14 mouse cellular contexts compared by ENCODE assay signal in the genomic region with DNA sequence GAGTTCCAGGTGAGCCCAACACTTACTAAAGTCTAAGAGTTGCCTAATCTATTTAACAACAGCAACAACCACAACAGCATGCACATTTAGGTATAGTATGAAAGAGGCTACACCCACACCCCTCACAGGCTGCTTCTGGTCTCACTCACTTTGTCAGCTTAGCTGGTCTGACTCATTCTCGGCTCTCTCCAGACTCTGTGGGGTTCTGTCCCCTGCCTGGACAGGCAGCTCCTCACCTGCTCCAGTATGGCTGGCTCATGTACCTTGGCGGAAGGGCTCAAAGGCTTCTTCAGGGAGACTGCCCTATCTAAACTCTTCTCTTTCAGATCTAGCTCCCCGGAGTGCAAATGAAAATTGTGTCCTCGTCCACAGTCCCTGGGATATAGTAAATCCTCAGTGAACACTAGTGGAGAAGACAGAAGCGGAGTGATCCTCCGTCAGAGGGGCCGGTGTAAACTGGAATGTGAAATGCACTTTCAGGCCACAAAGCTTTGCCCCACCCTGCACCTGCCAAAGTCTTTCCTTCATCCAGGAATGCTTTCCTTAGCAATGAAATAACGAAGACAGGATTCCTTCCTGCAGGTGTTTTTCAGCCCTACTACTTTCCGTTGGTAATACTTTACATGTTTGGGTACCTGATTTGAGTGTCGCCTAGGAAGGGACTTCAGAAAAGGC.
"Had no signal": no experiment of that assay in that cellular context is flagged by ENCODE, and none has a peak within 500 bp of the region (broad histone marks: within the 10 kb centered on the region; RNA-seq: fewer than 3 reads in every experiment).

No protein-coding gene starts in this region.

- H3K27me3 ChIP-seq: limb, embryonic 15.5 days; liver, embryonic 12.5 days; midbrain, embryonic 15.5 days had no signal

- H3K4me1 ChIP-seq: liver, embryonic 12.5 days had no signal

- H3K9me3 ChIP-seq: limb, embryonic 15.5 days; liver, embryonic 12.5 days; midbrain, embryonic 15.5 days had no signal

- H3K36me3 ChIP-seq: limb, embryonic 15.5 days; liver, embryonic 12.5 days; midbrain, embryonic 15.5 days had no signal

- ATAC-seq: liver, embryonic 12.5 days; midbrain, embryonic 15.5 days had no signal

- H3K4me2 ChIP-seq: limb, embryonic 15.5 days; liver, embryonic 12.5 days; lung, embryonic 14.5 days; midbrain, embryonic 15.5 days had no signal

- H3K4me3 ChIP-seq: limb, embryonic 15.5 days; liver, embryonic 12.5 days; midbrain, embryonic 15.5 days had no signal

- H3K27ac ChIP-seq: limb, embryonic 15.5 days; liver, embryonic 12.5 days; midbrain, embryonic 15.5 days had no signal

- H3K9ac ChIP-seq: limb, embryonic 15.5 days; liver, embryonic 12.5 days; lung, embryonic 14.5 days; midbrain, embryonic 15.5 days had no signal

- DNase-seq: kidney, adult 11 months; kidney, postnatal 36 days; layer of hippocampus, adult 9-11 months; layer of hippocampus, postnatal 36 days; lung, embryonic 14.5 days; lung, postnatal 10 days; retina, postnatal 1 day; right cerebral cortex, postnatal 4 days; spleen, adult 18-20 months; thymus, adult 18-20 months; thymus, postnatal 14 days had no signal
